Mouse (Mus musculus): ENCODE results near the gene Cast. TPM values are rescaled to one million over a fixed set of nuclear protein-coding genes. Genes with fewer than 3 reads are reported as not detected.

Gene Cast
- polyA plus RNA-seq, 1 experiment from 2014 or later: 30.7 TPM

DNA sequence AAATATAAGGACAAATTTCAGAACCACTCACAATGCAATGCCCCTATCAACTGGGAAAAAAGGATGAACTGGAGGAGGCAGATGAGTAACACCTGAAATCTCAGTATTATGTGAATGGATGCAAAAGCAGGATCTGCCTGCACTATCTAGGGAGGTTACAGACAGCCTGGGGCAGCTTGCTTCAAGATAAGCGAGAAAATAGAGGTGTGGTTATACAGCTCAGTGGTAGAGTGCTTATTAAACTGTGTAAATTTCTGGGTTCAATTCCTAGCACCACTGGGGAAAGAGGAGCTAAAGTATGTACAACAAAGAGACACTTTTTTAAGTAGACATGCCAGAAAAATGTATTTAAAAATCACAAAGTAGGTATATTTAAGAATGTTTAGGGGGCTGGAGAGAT lies 14.2 kb downstream of the Cast start:
- WGBS: 71% methylated on average over 1 of the region's 1 CpGs

DNA sequence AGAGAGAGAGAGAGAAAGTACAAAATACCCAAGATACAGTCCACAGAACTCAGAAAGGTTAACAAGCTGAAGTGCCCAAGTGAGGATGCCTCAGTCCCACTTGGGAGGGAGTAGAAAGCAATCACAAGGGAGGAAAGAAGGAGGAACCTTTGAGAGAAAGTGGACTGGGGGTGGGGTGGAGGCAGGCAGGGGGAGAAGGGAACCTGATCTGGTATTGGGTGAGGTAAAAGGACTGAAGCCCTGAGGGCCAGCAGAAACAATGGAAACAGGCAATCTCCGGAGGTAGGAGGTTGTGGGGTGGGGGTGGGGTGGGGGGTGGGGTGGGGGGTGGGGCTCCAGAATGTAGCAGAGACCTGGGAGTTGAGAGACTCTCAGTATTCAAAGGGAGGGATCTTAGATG lies 20.9 kb downstream of the Cast start:
- Histone ChIP-seq H3K36me3 (ENCODE audit: control insufficient read depth, insufficient read depth, low read length) (no peaks in the 10 kb centered on the region), H3K4me3 (ENCODE audit: low read length) (no peak overlapping the region), H3K9ac (ENCODE audit: low read depth, low read length) (no peak overlapping the region), H3K9me3 (ENCODE audit: control insufficient read depth, low read length) (no peaks in the 10 kb centered on the region), H3K4me2 (ENCODE audit: low read depth, low read length) (no peak overlapping the region), H3K27ac (ENCODE audit: low read length) (no peak overlapping the region), H3K27me3 (replicated peaks; ENCODE audit: control insufficient read depth, insufficient read depth, low read length) (no peaks in the 10 kb centered on the region), H3K4me1 (ENCODE audit: control insufficient read depth, insufficient read depth, low read length) (no peaks in the 10 kb centered on the region)
- ATAC-seq: no peak
- WGBS: 0% methylated on average over 1 of the region's 1 CpGs

More for the DNA sequence above, 14.2 kb downstream of the Cast start:
- H3K9ac ChIP-seq (ENCODE audit: low read depth, low read length): no peak overlapping the region
- no peaks in the 10 kb centered on the region for H3K36me3 ChIP-seq (ENCODE audit: control insufficient read depth, insufficient read depth, low read length)
- no peak overlapping the region for H3K4me3 ChIP-seq (ENCODE audit: low read length)
- no peak overlapping the region for H3K4me2 ChIP-seq (ENCODE audit: low read depth, low read length)
- H3K27ac ChIP-seq (ENCODE audit: low read length): no peak overlapping the region
- H3K27me3 ChIP-seq (replicated peaks; ENCODE audit: control insufficient read depth, insufficient read depth, low read length): no peaks in the 10 kb centered on the region
- no peak for ATAC-seq
- H3K9me3 ChIP-seq (ENCODE audit: control insufficient read depth, low read length): no peaks in the 10 kb centered on the region
- H3K4me1 ChIP-seq (ENCODE audit: control insufficient read depth, insufficient read depth, low read length): no peaks in the 10 kb centered on the region

DNA sequence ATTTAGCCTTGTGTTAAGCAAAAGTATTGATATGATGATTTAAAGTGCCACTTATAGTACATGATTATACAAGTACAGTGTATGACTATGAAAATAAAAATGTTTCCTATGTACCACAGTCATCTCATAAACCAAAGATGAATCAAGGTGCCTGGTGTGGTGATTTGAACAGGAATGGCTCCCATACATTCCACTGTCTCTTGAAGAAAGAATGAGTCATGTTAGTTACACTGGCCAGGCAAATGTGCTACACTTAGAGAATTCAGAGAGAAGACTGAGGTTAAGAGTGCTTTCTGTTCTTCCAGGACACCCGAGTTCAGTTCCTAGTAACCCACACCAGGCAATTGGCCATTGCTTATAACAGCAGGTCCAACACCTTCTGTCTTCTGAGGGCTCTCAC lies 36.5 kb downstream of the Cast start:
- Histone ChIP-seq H3K27ac (ENCODE audit: low read length) (no peak overlapping the region), H3K9ac (ENCODE audit: low read depth, low read length) (no peak overlapping the region), H3K4me2 (ENCODE audit: low read depth, low read length) (no peak overlapping the region), H3K9me3 (ENCODE audit: control insufficient read depth, low read length) (no peaks in the 10 kb centered on the region), H3K4me3 (ENCODE audit: low read length) (no peak overlapping the region), H3K36me3 (ENCODE audit: control insufficient read depth, insufficient read depth, low read length) (no peaks in the 10 kb centered on the region), H3K27me3 (replicated peaks; ENCODE audit: control insufficient read depth, insufficient read depth, low read length) (no peaks in the 10 kb centered on the region), H3K4me1 (ENCODE audit: control insufficient read depth, insufficient read depth, low read length) (no peaks in the 10 kb centered on the region)
- ATAC-seq: no peak
- WGBS: 75% methylated on average over 1 of the region's 1 CpGs

DNA sequence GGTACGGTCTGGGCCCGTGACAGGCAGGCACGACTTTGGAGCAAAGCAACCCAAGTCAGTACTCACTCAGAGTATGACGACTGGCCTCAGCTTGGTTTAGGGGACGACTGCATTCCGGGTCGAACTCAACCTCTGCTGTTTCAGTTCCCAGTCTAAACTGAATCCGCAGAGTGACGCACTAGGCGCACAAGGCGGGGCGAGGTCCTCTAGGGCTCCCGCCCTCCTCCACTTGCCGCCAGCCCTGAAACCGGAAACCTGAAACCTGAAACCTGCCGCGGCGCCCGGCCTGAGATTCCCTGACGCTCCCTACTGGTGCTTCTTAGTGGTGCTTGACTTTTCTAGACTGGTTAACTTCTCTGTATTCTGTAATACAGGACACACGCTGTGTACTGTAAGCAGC lies 38.1 kb downstream of the Cast start:
- Histone ChIP-seq H3K9me3 (ENCODE audit: control insufficient read depth, low read length) (no peaks in the 10 kb centered on the region), H3K4me2 (ENCODE audit: low read depth, low read length) (peak overlapping the region; percentile 71), H3K27ac (ENCODE audit: low read length) (peak overlapping the region; percentile 89), H3K9ac (ENCODE audit: low read depth, low read length) (peak overlapping the region; percentile 70), H3K4me1 (ENCODE audit: control insufficient read depth, insufficient read depth, low read length) (no peaks in the 10 kb centered on the region), H3K27me3 (replicated peaks; ENCODE audit: control insufficient read depth, insufficient read depth, low read length) (no peaks in the 10 kb centered on the region), H3K4me3 (ENCODE audit: low read length) (peak overlapping the region; percentile 56), H3K36me3 (ENCODE audit: control insufficient read depth, insufficient read depth, low read length) (no peaks in the 10 kb centered on the region)
- ATAC-seq: peak; percentile 100
- WGBS: under 1% methylated on average over 21 of the region's 21 CpGs

DNA sequence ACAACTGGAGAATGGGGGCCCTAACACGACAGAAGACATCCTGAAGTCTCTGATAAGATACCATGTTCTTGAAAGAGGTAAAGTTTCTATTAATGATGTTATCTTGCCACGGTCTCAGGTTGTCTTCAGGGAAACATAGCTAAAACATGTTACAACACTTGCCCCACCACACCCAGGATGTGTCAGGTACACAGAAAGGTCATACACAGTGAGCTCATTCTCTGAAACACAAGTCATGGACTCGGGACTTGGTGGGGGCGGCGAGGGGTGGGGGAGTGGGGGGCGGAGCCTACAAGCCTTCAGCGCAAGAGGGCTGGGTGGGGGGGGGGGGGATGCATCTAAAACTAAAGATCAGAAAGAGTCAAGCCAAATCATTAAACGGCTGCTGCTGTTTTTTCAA lies 38.7 kb downstream of the Cast start:
- 6% methylated on average over 8 of the region's 8 CpGs for WGBS
- H3K9me3 ChIP-seq (ENCODE audit: control insufficient read depth, low read length): no peaks in the 10 kb centered on the region
- no peaks in the 10 kb centered on the region for H3K27me3 ChIP-seq (replicated peaks; ENCODE audit: control insufficient read depth, insufficient read depth, low read length)
- peak overlapping the region; percentile 70 for H3K9ac ChIP-seq (ENCODE audit: low read depth, low read length)
- H3K36me3 ChIP-seq (ENCODE audit: control insufficient read depth, insufficient read depth, low read length): no peaks in the 10 kb centered on the region
- no peaks in the 10 kb centered on the region for H3K4me1 ChIP-seq (ENCODE audit: control insufficient read depth, insufficient read depth, low read length)
- peak overlapping the region; percentile 56 for H3K4me3 ChIP-seq (ENCODE audit: low read length)
- peak overlapping the region; percentile 71 for H3K4me2 ChIP-seq (ENCODE audit: low read depth, low read length)
- ATAC-seq: peak; percentile 61
- H3K27ac ChIP-seq (ENCODE audit: low read length): peak overlapping the region; percentile 89

DNA sequence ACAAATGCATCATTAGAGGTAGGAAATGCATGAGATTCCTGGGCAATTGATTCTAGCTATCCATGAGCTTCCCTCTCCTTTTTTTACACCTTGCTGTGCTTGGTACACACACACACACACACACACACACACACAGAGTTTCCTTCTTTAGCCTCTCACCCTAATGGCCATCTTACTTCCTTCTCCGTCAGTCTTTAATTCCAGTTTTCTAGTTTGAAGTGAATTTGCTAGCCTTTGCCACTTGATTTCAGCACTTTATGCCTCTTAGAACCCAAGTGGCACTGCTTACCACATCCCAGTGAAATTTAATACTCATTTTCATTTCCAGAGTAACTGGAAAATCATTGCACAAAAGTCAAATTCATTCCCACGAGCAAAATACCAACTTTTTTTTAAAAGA lies 41.4 kb downstream of the Cast start:
- no peak overlapping the region for H3K4me2 ChIP-seq (ENCODE audit: low read depth, low read length)
- no peak overlapping the region for H3K27ac ChIP-seq (ENCODE audit: low read length)
- no peak overlapping the region for H3K4me3 ChIP-seq (ENCODE audit: low read length)
- no peaks in the 10 kb centered on the region for H3K27me3 ChIP-seq (replicated peaks; ENCODE audit: control insufficient read depth, insufficient read depth, low read length)
- ATAC-seq: no peak
- H3K4me1 ChIP-seq (ENCODE audit: control insufficient read depth, insufficient read depth, low read length): no peaks in the 10 kb centered on the region
- 72% methylated on average over 2 of the region's 2 CpGs for WGBS
- H3K36me3 ChIP-seq (ENCODE audit: control insufficient read depth, insufficient read depth, low read length): no peaks in the 10 kb centered on the region
- no peak overlapping the region for H3K9ac ChIP-seq (ENCODE audit: low read depth, low read length)
- H3K9me3 ChIP-seq (ENCODE audit: control insufficient read depth, low read length): no peaks in the 10 kb centered on the region

DNA sequence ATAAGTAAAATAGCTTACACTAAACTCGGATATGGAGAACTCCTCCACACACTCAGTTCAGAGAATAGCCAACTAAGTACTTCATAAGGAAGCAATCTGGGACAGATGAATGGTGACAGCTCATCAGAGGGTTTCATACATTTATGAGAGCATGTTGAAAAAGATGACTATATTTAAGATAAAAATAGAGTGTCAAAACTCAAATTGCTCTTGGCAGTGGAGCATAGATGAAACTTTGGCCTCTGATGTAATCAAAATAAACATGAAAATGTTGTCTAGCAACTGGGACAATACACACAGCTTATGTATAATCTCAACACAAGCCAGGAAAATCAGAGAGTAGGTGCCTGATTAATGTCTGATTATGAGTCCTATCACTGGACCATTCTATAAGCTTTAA lies 45.9 kb downstream of the Cast start:
- Histone ChIP-seq H3K27me3 (replicated peaks; ENCODE audit: control insufficient read depth, insufficient read depth, low read length) (no peaks in the 10 kb centered on the region), H3K36me3 (ENCODE audit: control insufficient read depth, insufficient read depth, low read length) (no peaks in the 10 kb centered on the region), H3K9me3 (ENCODE audit: control insufficient read depth, low read length) (no peaks in the 10 kb centered on the region), H3K9ac (ENCODE audit: low read depth, low read length) (no peak overlapping the region), H3K4me1 (ENCODE audit: control insufficient read depth, insufficient read depth, low read length) (no peaks in the 10 kb centered on the region), H3K4me3 (ENCODE audit: low read length) (no peak overlapping the region), H3K27ac (ENCODE audit: low read length) (no peak overlapping the region), H3K4me2 (ENCODE audit: low read depth, low read length) (no peak overlapping the region)
- 82% methylated on average over 1 of the region's 1 CpGs for WGBS
- no peak for ATAC-seq

DNA sequence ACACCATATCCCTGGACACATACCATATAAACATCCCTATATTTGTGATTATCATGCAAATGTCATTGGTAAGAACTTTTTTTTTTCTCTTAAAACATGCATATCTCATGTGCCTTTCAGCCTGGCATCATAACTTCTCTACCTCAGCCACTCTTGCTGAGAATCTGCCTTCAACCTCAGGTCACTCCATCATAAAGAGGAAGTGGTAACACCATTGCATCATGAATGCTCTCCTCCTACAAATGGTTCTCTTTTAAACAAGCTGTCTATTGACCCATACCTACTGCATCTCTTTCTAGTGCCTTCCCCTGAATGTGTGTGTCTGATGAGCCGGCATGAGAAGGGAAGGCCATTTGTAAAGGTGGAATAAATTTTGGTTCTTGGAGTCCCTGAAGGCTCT lies 49.5 kb downstream of the Cast start:
- Histone ChIP-seq H3K27ac (ENCODE audit: low read length) (no peak overlapping the region), H3K4me3 (ENCODE audit: low read length) (no peak overlapping the region), H3K36me3 (ENCODE audit: control insufficient read depth, insufficient read depth, low read length) (no peaks in the 10 kb centered on the region), H3K4me1 (ENCODE audit: control insufficient read depth, insufficient read depth, low read length) (no peaks in the 10 kb centered on the region), H3K4me2 (ENCODE audit: low read depth, low read length) (no peak overlapping the region), H3K27me3 (replicated peaks; ENCODE audit: control insufficient read depth, insufficient read depth, low read length) (no peaks in the 10 kb centered on the region), H3K9ac (ENCODE audit: low read depth, low read length) (no peak overlapping the region), H3K9me3 (ENCODE audit: control insufficient read depth, low read length) (no peaks in the 10 kb centered on the region)
- no peak for ATAC-seq
- 100% methylated on average over 1 of the region's 1 CpGs for WGBS

DNA sequence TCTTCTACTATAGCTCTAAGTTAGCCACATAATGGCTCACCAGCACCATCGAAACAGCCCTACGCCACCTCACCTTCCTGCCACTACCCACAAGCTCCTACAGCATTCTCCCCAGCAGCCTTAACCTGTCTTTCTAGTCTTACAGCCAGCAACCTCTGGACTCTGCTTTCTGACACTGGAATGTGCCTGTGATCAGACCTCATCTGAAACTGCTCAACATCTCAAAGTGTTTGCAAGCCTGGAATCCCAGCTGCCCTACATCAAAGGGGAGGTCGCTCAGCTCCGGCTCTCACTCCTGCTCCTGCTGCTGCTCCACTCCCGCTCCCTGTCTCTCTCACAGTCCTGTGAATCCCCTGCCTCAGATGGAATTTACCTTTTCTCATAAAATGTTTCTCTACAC lies 65.4 kb downstream of the Cast start:
- Histone ChIP-seq H3K4me2 (ENCODE audit: low read depth, low read length) (no peak overlapping the region), H3K4me1 (ENCODE audit: control insufficient read depth, insufficient read depth, low read length) (no peaks in the 10 kb centered on the region), H3K36me3 (ENCODE audit: control insufficient read depth, insufficient read depth, low read length) (no peaks in the 10 kb centered on the region), H3K9me3 (ENCODE audit: control insufficient read depth, low read length) (no peaks in the 10 kb centered on the region), H3K4me3 (ENCODE audit: low read length) (no peak overlapping the region), H3K27me3 (replicated peaks; ENCODE audit: control insufficient read depth, insufficient read depth, low read length) (no peaks in the 10 kb centered on the region), H3K27ac (ENCODE audit: low read length) (peak overlapping the region; percentile 45), H3K9ac (ENCODE audit: low read depth, low read length) (no peak overlapping the region)
- peak; percentile 95 for ATAC-seq
- WGBS: 39% methylated on average over 5 of the region's 5 CpGs

DNA sequence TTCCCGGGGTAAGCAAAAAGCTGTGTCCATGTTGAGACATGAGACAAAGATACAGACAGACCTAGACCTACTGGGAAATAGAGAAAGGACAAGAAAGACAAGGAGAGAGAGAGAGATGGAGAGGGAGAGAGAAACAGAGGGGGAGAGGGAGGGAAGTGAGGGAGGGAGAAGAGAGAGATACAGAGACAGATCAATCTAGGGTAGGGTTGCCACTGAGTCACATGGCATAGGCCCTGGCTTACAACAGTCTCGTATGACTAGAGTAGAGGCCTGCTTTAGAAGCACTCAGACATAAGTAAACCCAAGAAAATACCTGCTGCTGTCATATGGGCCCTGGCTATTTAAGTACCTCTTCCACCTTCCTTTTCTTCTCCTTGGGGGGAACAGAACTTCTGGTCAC lies 72.2 kb downstream of the Cast start:
- H3K27ac ChIP-seq (ENCODE audit: low read length): no peak overlapping the region
- 80% methylated on average over 2 of the region's 2 CpGs for WGBS
- no peaks in the 10 kb centered on the region for H3K36me3 ChIP-seq (ENCODE audit: control insufficient read depth, insufficient read depth, low read length)
- no peak for ATAC-seq
- H3K9ac ChIP-seq (ENCODE audit: low read depth, low read length): no peak overlapping the region
- H3K9me3 ChIP-seq (ENCODE audit: control insufficient read depth, low read length): no peaks in the 10 kb centered on the region
- H3K27me3 ChIP-seq (replicated peaks; ENCODE audit: control insufficient read depth, insufficient read depth, low read length): no peaks in the 10 kb centered on the region
- H3K4me2 ChIP-seq (ENCODE audit: low read depth, low read length): no peak overlapping the region
- H3K4me3 ChIP-seq (ENCODE audit: low read length): no peak overlapping the region
- no peaks in the 10 kb centered on the region for H3K4me1 ChIP-seq (ENCODE audit: control insufficient read depth, insufficient read depth, low read length)
